Mouse (Mus musculus) CD4-positive, CD25-positive, alpha-beta regulatory T cell, adult 9 weeks (primary cell): ENCODE results near the gene Pcnx2. TPM values are rescaled to one million over a fixed set of nuclear protein-coding genes. Genes with fewer than 3 reads are reported as not detected.

Source experiments
- polyA plus RNA-seq: library from polyadenylated mRNA; unstranded; fragments of 100-300 nt; shearing (Covaris generic); gene quantifications from one replicate; pipeline ENCODE4 v1.2.1, GENCODE M21; 2017

Gene Pcnx2
- 0.43 TPM for polyA plus RNA-seq

DNA sequence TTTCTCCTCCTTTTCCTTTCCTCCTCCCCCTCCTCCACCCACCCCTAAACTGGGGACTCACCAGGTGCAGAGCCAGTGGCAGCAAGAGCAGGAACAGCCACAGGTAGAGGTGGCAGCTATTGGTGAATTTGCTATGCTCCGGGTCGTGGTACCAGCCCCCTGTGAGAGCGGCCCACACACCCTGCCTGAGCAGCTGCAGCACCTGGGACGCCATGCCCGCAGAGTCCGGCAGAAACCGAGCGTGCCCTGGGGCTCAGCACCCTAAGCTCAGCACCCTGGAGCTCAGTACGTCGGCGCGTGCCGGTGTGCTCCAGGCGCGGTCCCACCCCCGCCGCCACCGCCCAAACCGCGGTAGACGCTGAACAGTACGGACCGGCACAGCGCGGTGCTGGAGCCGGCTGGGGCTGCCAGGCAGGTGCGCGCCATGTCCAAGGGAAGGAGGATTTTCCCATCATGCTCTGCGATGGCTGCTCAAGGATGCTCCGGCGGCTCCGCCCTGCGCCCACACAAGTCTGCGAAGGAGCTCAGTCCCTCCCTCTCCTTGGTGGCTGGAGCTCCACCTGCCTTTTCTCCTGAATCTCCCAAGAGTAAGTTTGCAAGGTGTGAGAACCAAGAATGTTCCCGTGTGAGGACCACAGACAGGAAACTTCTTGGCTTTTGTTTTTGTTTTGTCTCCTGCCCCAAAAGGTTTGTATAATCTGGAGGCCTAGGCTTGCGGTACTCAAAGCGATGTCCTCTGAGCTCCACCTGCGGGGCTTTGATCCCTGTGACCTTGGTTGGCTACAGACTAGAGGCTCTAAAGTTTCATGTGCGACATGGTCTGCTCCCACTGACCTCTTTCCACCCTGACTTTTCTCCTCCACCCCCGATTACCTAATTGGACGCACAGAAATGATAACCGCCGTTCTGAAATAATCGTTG lies at the start of gene Pcnx2:
Gene Pcnx2 (minus strand): TSS at position 450 of the 921 bp plus-strand sequence.

DNA sequence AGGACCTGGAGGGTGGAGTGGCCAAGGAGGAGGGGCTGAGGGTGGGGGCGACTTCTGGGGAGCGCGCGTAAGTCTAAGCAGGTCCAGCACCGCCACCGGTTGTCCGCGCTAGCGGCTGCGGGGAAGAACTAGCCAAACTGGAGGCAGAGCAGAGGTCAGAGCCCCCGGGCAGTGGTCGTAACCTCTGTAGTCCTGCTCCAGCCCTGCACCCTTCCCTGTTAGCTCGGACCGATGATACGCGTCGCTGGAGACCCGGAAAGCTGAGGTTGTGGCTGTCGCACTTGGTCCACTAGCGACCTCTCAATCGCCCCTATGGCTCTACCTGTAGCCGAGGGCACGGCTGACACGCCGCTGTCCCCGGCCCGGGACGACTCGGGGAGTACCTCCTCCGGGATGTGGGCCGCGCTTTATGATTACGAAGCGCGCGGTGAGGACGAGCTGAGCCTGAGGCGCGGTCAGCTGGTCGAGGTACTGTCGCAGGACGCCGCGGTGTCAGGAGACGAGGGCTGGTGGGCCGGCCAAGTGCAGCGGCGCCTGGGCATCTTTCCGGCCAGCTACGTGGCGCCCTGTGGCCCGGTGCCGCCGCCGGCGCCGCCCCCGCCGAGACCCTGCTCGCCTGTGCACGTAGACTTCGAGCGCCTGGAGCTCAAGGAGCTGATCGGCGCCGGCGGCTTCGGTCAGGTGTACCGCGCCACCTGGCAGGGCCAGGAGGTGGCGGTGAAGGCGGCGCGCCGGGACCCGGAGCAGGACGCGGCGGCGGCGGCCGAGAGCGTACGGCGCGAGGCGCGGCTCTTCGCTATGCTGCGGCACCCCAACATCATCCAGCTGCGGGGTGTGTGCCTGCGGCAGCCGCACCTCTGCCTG lies 12.5 kb upstream of the Pcnx2 start, which contains the start of gene Map3k21:
Gene Map3k21 (plus strand): TSS at position 86 of the 864 bp plus-strand sequence.

DNA sequence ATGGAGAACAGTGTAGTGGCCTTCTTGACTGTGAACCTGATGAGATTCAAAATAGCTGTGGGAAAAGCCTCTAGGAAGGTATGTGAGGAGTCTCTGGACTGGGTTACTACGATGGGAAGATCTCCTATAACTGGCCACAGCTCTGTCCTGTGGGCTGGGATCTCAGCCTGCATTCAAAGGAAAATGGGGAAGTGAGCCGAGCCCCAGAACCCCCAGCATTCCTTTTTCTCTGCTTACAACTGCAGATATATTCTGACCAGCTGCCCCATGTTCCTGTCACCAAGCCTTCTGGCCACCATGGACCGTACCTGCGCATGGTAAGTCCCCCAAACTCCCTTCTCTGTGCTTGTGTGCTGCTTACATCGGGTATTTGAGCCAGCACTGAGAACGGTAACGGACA lies 168.4 kb downstream of the Pcnx2 start, which contains the start of gene Ntpcr:
Gene Ntpcr (plus strand): TSS at position 218 of the 400 bp plus-strand sequence.

Other genes with a start within 250 kb of the Pcnx2 start
- 0.12 TPM for gene Map10, start 228.5 kb downstream of the Pcnx2 start, polyA plus RNA-seq
- 34.2 TPM for gene Ntpcr, start 168.4 kb downstream of the Pcnx2 start, polyA plus RNA-seq
- not detected for gene Map3k21, start 12.1 kb upstream of the Pcnx2 start, polyA plus RNA-seq
- not detected for gene Kcnk1, start 96.9 kb upstream of the Pcnx2 start, polyA plus RNA-seq